16 mouse cellular contexts compared by ENCODE assay signal in genomic region chr2:167678600-167678999, GRCm38 (mm10). TPM values are rescaled to one million over a fixed set of nuclear protein-coding genes. Genes with fewer than 3 reads are reported as not detected.
A peak's percentile ranks its signal among the peaks of the same experiment; 100 is the strongest.
DNase-seq lines count a peak whose midpoint lies in the region; ATAC-seq and TF ChIP-seq lines count a peak whose summit lies in the region.
"Had no signal": no experiment of that assay in that cellular context is flagged by ENCODE, and none has a peak within 500 bp of the region (broad histone marks: within the 10 kb centered on the region; RNA-seq: fewer than 3 reads in every experiment).

No protein-coding gene starts in this region.

- 51% methylated on average over 5 of the region's 5 CpGs for WGBS in kidney, postnatal 0 days

- no peak for ATAC-seq in kidney, postnatal 0 days (replicated peaks; ENCODE audit: low FRiP score, low read depth)
- no peak for ATAC-seq in granulocyte monocyte progenitor cell, adult 5-6 weeks (replicated peaks; ENCODE audit: poor library complexity, severe bottlenecking)
- ATAC-seq: forebrain, embryonic 15.5 days had no signal

- TF ChIP-seq CTCF in kidney, postnatal 0 days (IDR thresholded peaks at IDR 0.05; ENCODE audit: low read depth): peak; percentile 59
- peak; percentile 66; the same call in 1 of the 2 replicates for TF ChIP-seq CTCF in bone marrow macrophage, adult 2 months (IDR thresholded peaks at IDR 0.05; ENCODE audit: low read depth, low read length)

- H3K27ac ChIP-seq in kidney, postnatal 0 days: no peak overlapping the region
- H3K27ac ChIP-seq in bone marrow macrophage, adult 2 months (ENCODE audit: insufficient read depth, low read depth, low read length): no peak overlapping the region
- H3K27ac ChIP-seq: embryonic facial prominence, embryonic 13.5 days; forebrain, embryonic 15.5 days; lung, embryonic 15.5 days had no signal

- no peak overlapping the region for H3K9ac ChIP-seq in kidney, postnatal 0 days (ENCODE audit: low read depth, low read length)
- H3K9ac ChIP-seq: embryonic facial prominence, embryonic 13.5 days; forebrain, embryonic 15.5 days; lung, embryonic 15.5 days had no signal

- TF ChIP-seq POLR2A in bone marrow macrophage, adult 2 months (IDR thresholded peaks at IDR 0.05; ENCODE audit: borderline replicate concordance, low read depth, low read length): no peak

- H3K27me3 ChIP-seq in kidney, postnatal 0 days (ENCODE audit: insufficient read depth, low read length): no peaks in the 10 kb centered on the region
- H3K27me3 ChIP-seq: embryonic facial prominence, embryonic 13.5 days; forebrain, embryonic 15.5 days; lung, embryonic 15.5 days had no signal

- no peak overlapping the region for H3K4me2 ChIP-seq in kidney, postnatal 0 days (ENCODE audit: low read length)
- H3K4me2 ChIP-seq: embryonic facial prominence, embryonic 13.5 days; forebrain, embryonic 15.5 days; lung, embryonic 15.5 days; midbrain, embryonic 11.5 days had no signal

- no peaks in the 10 kb centered on the region for H3K9me3 ChIP-seq in kidney, postnatal 0 days (replicated peaks; ENCODE audit: low read length)
- H3K9me3 ChIP-seq: embryonic facial prominence, embryonic 13.5 days; forebrain, embryonic 15.5 days; lung, embryonic 15.5 days had no signal

- no peaks in the 10 kb centered on the region for H3K4me1 ChIP-seq in kidney, postnatal 0 days (replicated peaks; ENCODE audit: insufficient read depth, low read length)
- H3K4me1 ChIP-seq in bone marrow macrophage, adult 2 months (ENCODE audit: control insufficient read depth, insufficient read depth, low read length): no peaks in the 10 kb centered on the region
- H3K4me1 ChIP-seq: embryonic facial prominence, embryonic 13.5 days; forebrain, embryonic 15.5 days had no signal

- no peaks in the 10 kb centered on the region for H3K36me3 ChIP-seq in kidney, postnatal 0 days (ENCODE audit: insufficient read depth, low read length)
- H3K36me3 ChIP-seq: embryonic facial prominence, embryonic 13.5 days; forebrain, embryonic 15.5 days; lung, embryonic 15.5 days had no signal

- H3K4me3 ChIP-seq in kidney, postnatal 0 days (replicated peaks; ENCODE audit: low read depth, low read length): no peak overlapping the region
- H3K4me3 ChIP-seq in bone marrow macrophage, adult 2 months (ENCODE audit: insufficient read depth, low read length): no peak overlapping the region
- H3K4me3 ChIP-seq: embryonic facial prominence, embryonic 13.5 days; forebrain, embryonic 15.5 days; lung, embryonic 15.5 days had no signal

- DNase-seq in kidney, postnatal 0 days (ENCODE audit: low spot score): no peak
- no peak for DNase-seq in kidney, postnatal 4 days
- peak; percentile 48 for DNase-seq in thymus, postnatal 14 days
- DNase-seq in thymus, postnatal 25 days: no peak
- DNase-seq in kidney, postnatal 25 days: no peak
- no peak for DNase-seq in frontal cortex, adult 2 months (ENCODE audit: extremely low spot score in 1 of 2, low spot score in 1 of 2)
- DNase-seq: cerebellum, postnatal 14 days; heart, adult 11 months; heart, postnatal 36 days had no signal

RNA-seq across cellular contexts. Expression of gene Cebpb, which starts 10.1 kb away (rescaled TPM):
- polyA plus RNA-seq in kidney, postnatal 0 days (2015; fragmentation: Nextera tagmentation; extraction: Ambion mirVana): 13.0 and 22.2 TPM in 2 replicates
- polyA plus RNA-seq in bone marrow macrophage, adult 2 months (2012; ENCODE audit: insufficient read depth, insufficient read length, missing spikeins): 109 and 122 TPM in 2 replicates
- total RNA-seq in granulocyte monocyte progenitor cell, adult 5-6 weeks (2014; fragmentation: Nextera tagmentation): 11.8 and 15.7 TPM in 2 replicates
- 17.8 and 27.5 TPM in 2 replicates for total RNA-seq in granulocyte monocyte progenitor cell, adult 5-6 weeks (2017)
- 14.5 and 14.9 TPM in 2 replicates for polyA plus RNA-seq in frontal cortex, adult 2 months (2012; rRNA removed)

RNA-seq across cellular contexts. Expression of gene Tmem189, which starts 11.0 kb away (rescaled TPM):
- 64.6 and 65.2 TPM in 2 replicates for polyA plus RNA-seq in kidney, postnatal 0 days (2015; fragmentation: Nextera tagmentation; extraction: Ambion mirVana)
- 129 and 138 TPM in 2 replicates for polyA plus RNA-seq in bone marrow macrophage, adult 2 months (2012; ENCODE audit: insufficient read depth, insufficient read length, missing spikeins)
- 24.7 and 28.9 TPM in 2 replicates for total RNA-seq in granulocyte monocyte progenitor cell, adult 5-6 weeks (2014; fragmentation: Nextera tagmentation)
- total RNA-seq in granulocyte monocyte progenitor cell, adult 5-6 weeks (2017): 13.4 and 13.6 TPM in 2 replicates
- 71.5 and 75.7 TPM in 2 replicates for polyA plus RNA-seq in frontal cortex, adult 2 months (2012; rRNA removed)

RNA-seq across cellular contexts. Expression of gene Gm20431, which starts 17.3 kb away (rescaled TPM):
- 11.2 and 12.6 TPM in 2 replicates for polyA plus RNA-seq in kidney, postnatal 0 days (2015; fragmentation: Nextera tagmentation; extraction: Ambion mirVana)
- 13.5 and 19.6 TPM in 2 replicates for polyA plus RNA-seq in bone marrow macrophage, adult 2 months (2012; ENCODE audit: insufficient read depth, insufficient read length, missing spikeins)
- total RNA-seq in granulocyte monocyte progenitor cell, adult 5-6 weeks (2014; fragmentation: Nextera tagmentation): 4.6 and 11.6 TPM in 2 replicates
- not detected in 2 replicates for total RNA-seq in granulocyte monocyte progenitor cell, adult 5-6 weeks (2017)
- 0.88 TPM in 1 of 2 replicates, not detected in the other for polyA plus RNA-seq in frontal cortex, adult 2 months (2012; rRNA removed)
- total RNA-seq: neutrophil, adult 5-6 weeks had no signal

RNA-seq across cellular contexts. Expression of gene Ube2v1, which starts 46.7 kb away (rescaled TPM):
- polyA plus RNA-seq in kidney, postnatal 0 days (2015; fragmentation: Nextera tagmentation; extraction: Ambion mirVana): 256 and 262 TPM in 2 replicates
- 132 and 166 TPM in 2 replicates for polyA plus RNA-seq in bone marrow macrophage, adult 2 months (2012; ENCODE audit: insufficient read depth, insufficient read length, missing spikeins)
- 112 and 155 TPM in 2 replicates for total RNA-seq in granulocyte monocyte progenitor cell, adult 5-6 weeks (2014; fragmentation: Nextera tagmentation)
- total RNA-seq in granulocyte monocyte progenitor cell, adult 5-6 weeks (2017): 49.7 and 50.5 TPM in 2 replicates
- polyA plus RNA-seq in frontal cortex, adult 2 months (2012; rRNA removed): 250 and 280 TPM in 2 replicates
